Mouse (Mus musculus) hindbrain, embryonic 11.5 days (tissue): ENCODE results near the gene Kras. TPM values are rescaled to one million over a fixed set of nuclear protein-coding genes. Genes with fewer than 3 reads are reported as not detected.

Experiments
- ATAC-seq: fragments of 200-750 bp; cut with Nextera tagmentation; 2 replicates; pipeline ENCODE4 v1.8.0; 2017; ENCODE audit warnings: mild to moderate bottlenecking, moderate TSS enrichment, moderate library complexity; ENCODE audit not compliant: low FRiP score
- DNase-seq: peaks from one replicate; pipeline ENCODE4 v3.0.0-alpha.2; 2015; ENCODE audit warnings: low spot score
- H3K27ac ChIP-seq: fragments of 300-500 bp; sonication (generic); 2 replicates; pipeline ENCODE4 v1.5.1; 2014; ENCODE audit warnings: mild to moderate bottlenecking, low read depth, low read length
- H3K27me3 ChIP-seq: fragments of 300-500 bp; sonication (generic); 2 replicates; pipeline ENCODE4 v1.6.1; 2014; ENCODE audit warnings: mild to moderate bottlenecking, low read length, moderate library complexity, mixed read lengths; ENCODE audit not compliant: control insufficient read depth, insufficient read depth
- H3K36me3 ChIP-seq: fragments of 300-500 bp; sonication (generic); 2 replicates; pipeline ENCODE4 v1.6.1; 2014; ENCODE audit warnings: mild to moderate bottlenecking, low read length, moderate library complexity, mixed read lengths; ENCODE audit not compliant: control insufficient read depth, insufficient read depth
- H3K4me1 ChIP-seq: fragments of 300-500 bp; sonication (generic); replicated peaks from 2 replicates; pipeline ENCODE4 v1.6.1; 2014; ENCODE audit warnings: low read length, mixed read lengths; ENCODE audit not compliant: control insufficient read depth, insufficient read depth
- H3K4me2 ChIP-seq: fragments of 300-500 bp; sonication (generic); replicated peaks from 2 replicates; pipeline ENCODE4 v1.6.1; 2014; ENCODE audit warnings: mild to moderate bottlenecking, low read depth, low read length
- H3K4me3 ChIP-seq: fragments of 300-500 bp; sonication (generic); 2 replicates; pipeline ENCODE4 v1.5.1; 2014; ENCODE audit warnings: low read depth, low read length
- H3K9ac ChIP-seq: fragments of 300-500 bp; sonication (generic); 2 replicates; pipeline ENCODE4 v1.6.1; 2014; ENCODE audit warnings: low read depth, low read length
- H3K9me3 ChIP-seq: fragments of 300-500 bp; sonication (generic); 2 replicates; pipeline ENCODE4 v1.6.1; 2016; ENCODE audit warnings: low read length; ENCODE audit not compliant: control insufficient read depth
- WGBS: fragments of 180-500 bp; shearing (Covaris S2); extraction: QIAGEN DNeasy Blood & Tissue Kit; methylation state at CpG from one replicate; pipeline ENCODE4 v1.1.7; 2014; 5-methylcytosine and 5-hydroxymethylcytosine counted together
- polyA plus RNA-seq: library from polyadenylated mRNA; unstranded; fragments of >200 nt; fragmentation: Nextera tagmentation; extraction: Ambion mirVana; gene quantifications from 2 replicates; pipeline ENCODE4 v1.2.1, GENCODE M21; 2014

Kras gene
- 125 and 129 TPM in 2 replicates for polyA plus RNA-seq

DNA sequence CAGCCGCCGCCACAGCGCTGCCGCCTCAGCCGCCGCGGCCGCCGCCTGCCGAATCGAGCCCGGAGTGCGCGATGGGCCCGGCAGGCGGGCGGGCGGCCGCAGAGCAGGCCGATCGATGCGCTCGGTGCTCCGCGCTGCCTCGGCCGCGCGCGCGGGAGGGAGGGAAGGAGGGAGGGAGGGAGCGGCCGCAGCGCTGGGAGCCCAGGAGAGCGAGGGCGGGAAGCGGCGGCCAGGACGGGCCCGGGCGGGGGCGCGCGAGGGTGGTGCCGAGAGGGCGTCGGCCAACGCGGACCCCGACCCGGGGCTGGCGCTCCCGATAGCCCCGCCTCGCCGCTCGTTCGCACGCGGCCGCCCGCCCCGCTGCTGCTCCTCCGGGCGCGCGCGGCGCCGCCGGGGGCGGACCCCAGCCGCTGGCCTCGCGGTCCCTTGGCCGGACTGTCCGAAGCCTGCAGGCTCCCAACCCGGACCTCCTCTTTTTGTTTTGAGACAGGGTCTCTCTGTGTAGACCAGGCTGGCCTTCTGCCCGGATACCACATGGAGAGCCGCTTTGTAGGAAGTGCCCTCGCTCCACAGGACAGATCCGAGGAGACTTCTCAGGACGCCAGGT is at the start of gene Kras:
Gene Kras (minus strand): TSS at position 55 of the 607 bp plus-strand sequence.
- Histone ChIP-seq H3K9me3 (no peaks in the 10 kb centered on the region), H3K27ac (peak within 1 kb of the TSS; percentile 89), H3K4me2 (peak within 1 kb of the TSS; percentile 76), H3K27me3 (no peaks in the 10 kb centered on the region), H3K9ac (peak within 1 kb of the TSS; percentile 98), H3K4me1 (peaks cover 2% of the 10 kb centered on the region; the same call in 1 of the 2 replicates), H3K4me3 (peak within 1 kb of the TSS; percentile 93), H3K36me3 (no peaks in the 10 kb centered on the region)
- ATAC-seq = peak; percentile 93
- WGBS = under 1% methylated on average over 56 of the region's 83 CpGs
- peak; percentile 98 for DNase-seq

DNA sequence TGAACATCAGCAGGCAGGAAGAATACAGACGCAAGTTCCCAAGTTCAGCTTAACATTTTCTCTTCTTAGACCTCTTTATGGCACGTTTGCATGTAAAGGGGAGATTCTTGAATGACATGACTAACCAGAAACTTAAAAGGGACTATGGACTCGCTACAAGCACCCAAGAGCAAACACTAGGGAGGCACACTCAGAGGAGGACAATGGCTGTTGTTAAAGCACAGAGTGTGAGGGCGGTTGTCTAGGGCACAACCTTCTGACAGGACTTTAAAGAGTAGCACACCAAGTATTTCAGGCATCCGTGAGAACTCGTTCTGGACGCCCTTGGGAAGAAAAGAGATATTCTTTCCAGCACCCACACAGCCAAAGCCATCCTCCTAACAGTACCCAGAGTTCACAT is 47.6 kb upstream of the Kras start:
- no peaks in the 10 kb centered on the region for H3K9me3 ChIP-seq
- H3K9ac ChIP-seq = no peak overlapping the region
- no peaks in the 10 kb centered on the region for H3K27me3 ChIP-seq
- DNase-seq (no peak), ATAC-seq (no peak)
- WGBS = 56% methylated on average over 7 of the region's 7 CpGs
- no peak overlapping the region for H3K27ac ChIP-seq
- H3K4me1 ChIP-seq = no peaks in the 10 kb centered on the region
- no peak overlapping the region for H3K4me3 ChIP-seq
- no peaks in the 10 kb centered on the region for H3K36me3 ChIP-seq
- H3K4me2 ChIP-seq = no peak overlapping the region

DNA sequence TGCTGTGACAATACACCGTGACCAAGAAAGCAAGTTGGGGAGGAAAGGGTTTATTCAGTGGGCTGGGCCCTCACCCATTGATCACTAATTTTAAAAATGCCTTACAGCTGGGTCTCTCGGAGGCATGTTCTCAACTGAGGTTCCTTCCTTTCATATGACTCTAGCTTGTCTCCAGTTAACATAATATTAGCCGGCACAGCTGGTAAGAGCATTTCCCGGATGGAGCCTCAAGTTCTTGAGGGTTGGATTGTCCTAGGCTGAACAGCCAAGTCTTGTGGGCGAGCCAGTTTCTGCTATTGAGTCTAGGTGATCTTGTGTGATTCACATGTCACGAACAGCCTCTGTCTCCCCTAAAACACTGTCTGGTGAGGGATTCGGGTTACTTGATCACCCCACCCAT is 46.9 kb upstream of the Kras start:
- H3K4me1 ChIP-seq = no peaks in the 10 kb centered on the region
- H3K4me3 ChIP-seq = no peak overlapping the region
- no peak overlapping the region for H3K4me2 ChIP-seq
- DNase-seq (no peak), ATAC-seq (no peak)
- no peak overlapping the region for H3K27ac ChIP-seq
- no peaks in the 10 kb centered on the region for H3K27me3 ChIP-seq
- WGBS = 85% methylated on average over 7 of the region's 7 CpGs
- no peaks in the 10 kb centered on the region for H3K36me3 ChIP-seq
- H3K9ac ChIP-seq = no peak overlapping the region
- no peaks in the 10 kb centered on the region for H3K9me3 ChIP-seq

DNA sequence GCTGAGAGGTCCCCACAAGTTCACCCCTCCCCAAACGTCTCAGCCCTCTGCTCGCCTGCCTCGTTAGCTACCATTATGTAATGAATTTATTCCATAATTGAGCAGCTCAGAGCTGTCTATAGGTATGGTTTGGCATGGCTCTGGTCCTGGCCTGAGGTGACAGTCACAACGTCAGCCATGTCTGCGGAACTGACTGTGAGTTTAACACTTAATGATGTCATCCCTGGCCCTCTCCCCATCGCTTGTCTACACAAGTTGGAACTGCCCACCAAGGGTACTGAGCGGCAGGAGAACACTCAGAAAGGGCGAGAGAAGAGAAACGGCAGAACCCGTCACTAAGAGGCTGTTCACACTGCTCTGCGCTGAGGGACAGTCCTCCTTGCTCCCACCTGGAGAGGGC is 45.1 kb upstream of the Kras start:
- DNase-seq (no peak), ATAC-seq (no peak)
- no peak overlapping the region for H3K9ac ChIP-seq
- H3K9me3 ChIP-seq = no peaks in the 10 kb centered on the region
- H3K27me3 ChIP-seq = no peaks in the 10 kb centered on the region
- no peak overlapping the region for H3K27ac ChIP-seq
- no peak overlapping the region for H3K4me2 ChIP-seq
- H3K4me1 ChIP-seq = no peaks in the 10 kb centered on the region
- H3K4me3 ChIP-seq = no peak overlapping the region
- 80% methylated on average over 11 of the region's 11 CpGs for WGBS
- H3K36me3 ChIP-seq = no peaks in the 10 kb centered on the region

DNA sequence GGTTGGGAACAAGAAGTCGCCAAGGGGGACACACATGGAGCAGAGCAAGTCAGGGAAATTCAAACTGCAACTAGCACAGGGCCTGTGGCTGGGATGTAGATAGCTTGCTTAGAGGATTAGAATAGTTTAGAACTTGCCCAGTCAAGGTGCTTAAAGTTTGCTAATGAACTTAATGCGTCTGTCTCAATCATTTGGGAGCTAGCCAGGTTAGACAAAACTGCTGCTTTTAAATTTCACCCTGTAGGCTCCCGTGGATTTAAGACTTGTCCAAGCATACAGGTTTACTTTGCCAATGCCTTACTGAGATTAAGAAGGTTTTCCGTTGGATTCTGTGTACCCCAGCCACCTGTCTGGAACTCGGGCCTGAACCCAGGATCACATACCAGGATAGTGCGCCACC is 43.1 kb upstream of the Kras start:
- Histone ChIP-seq H3K4me3 (no peak overlapping the region), H3K27ac (no peak overlapping the region), H3K9ac (no peak overlapping the region), H3K4me2 (no peak overlapping the region), H3K4me1 (no peaks in the 10 kb centered on the region), H3K27me3 (no peaks in the 10 kb centered on the region), H3K36me3 (no peaks in the 10 kb centered on the region), H3K9me3 (no peaks in the 10 kb centered on the region)
- WGBS = 81% methylated on average over 6 of the region's 6 CpGs
- ATAC-seq (no peak), DNase-seq (no peak)

DNA sequence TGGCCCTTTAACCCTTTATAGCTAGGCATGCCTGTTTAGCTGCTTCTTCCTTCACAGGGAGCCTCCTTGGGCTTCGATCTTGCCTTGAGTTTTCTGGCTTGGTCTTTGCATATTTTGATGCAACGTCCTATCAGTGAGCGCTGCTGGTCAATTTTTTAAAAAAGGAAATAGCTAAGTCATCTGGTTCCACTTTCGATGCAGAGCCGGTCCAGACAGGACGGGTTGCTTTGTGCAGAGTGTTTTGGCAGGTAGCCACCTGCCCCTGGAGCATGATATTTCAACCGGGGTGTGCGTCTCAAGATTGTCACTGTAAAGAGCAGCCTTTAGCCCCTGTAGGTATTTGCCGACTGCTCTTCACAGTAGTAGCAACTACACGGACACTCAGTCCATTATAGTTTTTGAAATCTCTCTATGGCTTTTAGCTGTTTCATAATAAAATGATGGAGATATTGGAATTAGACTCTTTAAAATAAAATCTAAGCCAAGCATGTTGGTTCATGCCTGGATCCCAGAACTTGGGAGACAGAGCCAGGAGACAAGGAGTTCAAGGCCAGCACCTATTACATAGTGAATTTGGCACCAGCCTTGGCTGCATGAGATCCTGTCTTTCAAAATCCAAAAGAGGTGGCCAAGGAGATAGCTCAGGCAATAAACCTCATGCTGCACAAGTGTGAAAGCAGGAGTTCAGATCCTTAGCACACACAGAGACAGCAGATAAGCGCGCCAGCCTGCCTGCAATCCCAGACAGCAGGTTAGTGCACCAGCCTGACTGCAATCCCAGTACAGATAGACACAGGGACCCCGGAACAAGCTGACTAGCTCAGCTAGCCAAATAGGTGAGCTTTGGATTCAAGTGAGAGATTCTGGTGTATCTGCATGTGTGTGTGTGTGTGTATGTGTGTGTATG is 41.6 kb upstream of the Kras start:
- ATAC-seq (no peak), DNase-seq (no peak)
- Histone ChIP-seq H3K4me2 (no peak overlapping the region), H3K4me1 (no peaks in the 10 kb centered on the region), H3K36me3 (no peaks in the 10 kb centered on the region), H3K27ac (no peak overlapping the region), H3K27me3 (no peaks in the 10 kb centered on the region), H3K9ac (no peak overlapping the region), H3K9me3 (no peaks in the 10 kb centered on the region), H3K4me3 (no peak overlapping the region)
- WGBS = 79% methylated on average over 13 of the region's 13 CpGs

DNA sequence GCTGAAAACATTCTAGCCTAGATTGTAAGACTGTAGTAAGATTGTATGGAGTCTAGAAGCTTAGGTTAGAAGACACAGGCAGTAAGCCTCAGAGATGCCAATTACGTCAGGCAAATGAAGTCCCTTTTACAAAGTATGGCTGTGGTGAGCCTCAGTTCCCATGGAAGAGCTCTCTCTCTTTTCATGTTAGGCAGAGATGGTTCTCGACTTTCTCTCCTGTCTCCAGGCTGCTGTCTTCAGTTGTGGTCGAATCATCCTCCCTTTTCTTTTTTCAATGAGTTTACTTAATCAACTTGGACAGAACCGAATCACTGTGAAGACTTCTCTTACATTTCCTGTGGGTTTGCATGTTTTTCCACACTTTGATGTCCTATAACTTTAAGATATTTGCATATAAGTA is 35.6 kb upstream of the Kras start:
- Histone ChIP-seq H3K9ac (no peak overlapping the region), H3K4me3 (no peak overlapping the region), H3K4me2 (no peak overlapping the region), H3K36me3 (no peaks in the 10 kb centered on the region), H3K4me1 (no peaks in the 10 kb centered on the region), H3K27ac (no peak overlapping the region), H3K27me3 (no peaks in the 10 kb centered on the region), H3K9me3 (no peaks in the 10 kb centered on the region)
- ATAC-seq (no peak), DNase-seq (no peak)
- 86% methylated on average over 4 of the region's 4 CpGs for WGBS

DNA sequence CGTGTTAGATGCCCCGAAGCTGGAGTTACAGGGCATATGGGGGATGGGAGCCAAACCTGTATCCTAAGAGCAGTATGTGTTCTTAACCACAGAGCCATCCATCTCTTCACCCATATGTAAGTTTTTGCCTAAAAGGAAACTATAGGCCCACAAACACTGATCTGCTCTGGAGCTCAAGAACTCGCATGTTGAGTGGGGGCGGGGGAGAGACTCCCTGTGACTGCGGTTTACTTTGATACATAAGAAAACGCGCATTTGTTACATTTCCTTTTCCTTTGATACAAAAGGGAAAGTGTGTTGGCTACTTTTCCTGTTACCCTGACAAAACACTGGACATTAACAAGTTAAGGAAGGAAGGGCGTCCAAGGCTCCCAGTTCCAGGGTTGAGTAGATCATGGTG is 34.2 kb upstream of the Kras start:
- Histone ChIP-seq H3K4me1 (no peaks in the 10 kb centered on the region), H3K9ac (no peak overlapping the region), H3K4me3 (no peak overlapping the region), H3K4me2 (no peak overlapping the region), H3K27me3 (no peaks in the 10 kb centered on the region), H3K27ac (no peak overlapping the region), H3K9me3 (no peaks in the 10 kb centered on the region), H3K36me3 (no peaks in the 10 kb centered on the region)
- ATAC-seq (no peak), DNase-seq (no peak)
- 90% methylated on average over 8 of the region's 8 CpGs for WGBS
